Mouse (Mus musculus) liver, postnatal 0 days (tissue): Measurements from ENCODE around the gene Pex16.

Experiments
- CTCF ChIP-seq: sonication (generic); IDR thresholded peaks from 2 replicates; pipeline ENCODE4 v1.5.1; 2016; ENCODE audit warnings: antibody characterized with exemption, low read depth
- EP300 ChIP-seq: IDR thresholded peaks from 2 replicates; pipeline ENCODE4 v1.6.1; 2016; ENCODE audit warnings: antibody characterized with exemption, low read depth, mild to moderate bottlenecking

GRCm38 (mm10) chr2:92379783-92380494 lies 5.5 kb downstream of the Pex16 start:
- TF ChIP-seq CTCF = no peak
- no peak for TF ChIP-seq EP300
